Mouse (Mus musculus): ENCODE data around the gene Fgf13. TPM values are rescaled to one million over a fixed set of nuclear protein-coding genes. Genes with fewer than 3 reads are reported as not detected.

Fgf13 gene
- polyA plus RNA-seq, 1 experiment from 2014 or later: 20.5 TPM

- Histone ChIP-seq H3K27me3 (no peaks in the 10 kb centered on the region), H3K4me1 (replicated peaks) (no peaks in the 10 kb centered on the region), H3K9me3 (no peaks in the 10 kb centered on the region), H3K36me3 (no peaks in the 10 kb centered on the region), H3K9ac (replicated peaks) (no peak overlapping the region), H3K4me2 (no peak overlapping the region), H3K4me3 (replicated peaks) (no peak overlapping the region), H3K27ac (no peak overlapping the region)
- no peak for ATAC-seq (ENCODE audit: insufficient number of reproducible peaks, insufficient read depth, low FRiP score, low TSS enrichment, low read depth)
- WGBS: 57% methylated on average over 4 of the region's 4 CpGs
These were observed 385.5 kb downstream of the Fgf13 start for GRCm38 (mm10) chrX:59182323-59182722.

GRCm38 (mm10) chrX:59179627-59180026, 388.2 kb downstream of the Fgf13 start:
- Histone ChIP-seq H3K9me3 (no peaks in the 10 kb centered on the region), H3K27me3 (no peaks in the 10 kb centered on the region), H3K4me3 (replicated peaks) (no peak overlapping the region), H3K4me2 (no peak overlapping the region), H3K9ac (replicated peaks) (no peak overlapping the region), H3K4me1 (replicated peaks) (no peaks in the 10 kb centered on the region), H3K36me3 (no peaks in the 10 kb centered on the region), H3K27ac (no peak overlapping the region)
- ATAC-seq (ENCODE audit: insufficient number of reproducible peaks, insufficient read depth, low FRiP score, low TSS enrichment, low read depth): no peak
- WGBS: 79% methylated on average over 4 of the region's 4 CpGs

GRCm38 (mm10) chrX:59179081-59179596, 388.7 kb downstream of the Fgf13 start:
- Histone ChIP-seq H3K27me3 (no peaks in the 10 kb centered on the region), H3K9me3 (no peaks in the 10 kb centered on the region), H3K4me3 (replicated peaks) (no peak overlapping the region), H3K9ac (replicated peaks) (no peak overlapping the region), H3K4me2 (no peak overlapping the region), H3K27ac (no peak overlapping the region), H3K4me1 (replicated peaks) (no peaks in the 10 kb centered on the region), H3K36me3 (no peaks in the 10 kb centered on the region)
- peak; percentile 63; the same call in 1 of the 2 replicates for ATAC-seq (ENCODE audit: insufficient number of reproducible peaks, insufficient read depth, low FRiP score, low TSS enrichment, low read depth)
- WGBS: 17% methylated on average over 3 of the region's 3 CpGs

GRCm38 (mm10) chrX:59177653-59178052, 390.2 kb downstream of the Fgf13 start:
- no peaks in the 10 kb centered on the region for H3K27me3 ChIP-seq
- WGBS: 74% methylated on average over 3 of the region's 3 CpGs
- H3K4me2 ChIP-seq: no peak overlapping the region

GRCm38 (mm10) chrX:59172200-59172599, 395.7 kb downstream of the Fgf13 start:
- H3K27me3 ChIP-seq: no peaks in the 10 kb centered on the region
- no peaks in the 10 kb centered on the region for H3K9me3 ChIP-seq
- H3K4me1 ChIP-seq (replicated peaks): no peaks in the 10 kb centered on the region
- no peak overlapping the region for H3K4me3 ChIP-seq (replicated peaks)
- ATAC-seq (ENCODE audit: insufficient number of reproducible peaks, insufficient read depth, low FRiP score, low TSS enrichment, low read depth): no peak
- H3K4me2 ChIP-seq: no peak overlapping the region
- no peak overlapping the region for H3K9ac ChIP-seq (replicated peaks)
- no peaks in the 10 kb centered on the region for H3K36me3 ChIP-seq
- no peak overlapping the region for H3K27ac ChIP-seq
- WGBS: 3% methylated on average over 1 of the region's 1 CpGs

More at GRCm38 (mm10) chrX:59177653-59178052, 390.2 kb downstream of the Fgf13 start:
- Histone ChIP-seq H3K36me3 (no peaks in the 10 kb centered on the region), H3K9me3 (no peaks in the 10 kb centered on the region), H3K4me1 (replicated peaks) (no peaks in the 10 kb centered on the region), H3K9ac (replicated peaks) (no peak overlapping the region), H3K27ac (no peak overlapping the region), H3K4me3 (replicated peaks) (no peak overlapping the region)
- no peak for ATAC-seq (ENCODE audit: insufficient number of reproducible peaks, insufficient read depth, low FRiP score, low TSS enrichment, low read depth)

GRCm38 (mm10) chrX:59166763-59167162, 401.1 kb downstream of the Fgf13 start:
- Histone ChIP-seq H3K36me3 (no peaks in the 10 kb centered on the region), H3K27me3 (no peaks in the 10 kb centered on the region), H3K9me3 (no peaks in the 10 kb centered on the region), H3K9ac (replicated peaks) (no peak overlapping the region), H3K4me1 (replicated peaks) (no peaks in the 10 kb centered on the region), H3K4me2 (no peak overlapping the region), H3K27ac (no peak overlapping the region), H3K4me3 (replicated peaks) (no peak overlapping the region)
- ATAC-seq (ENCODE audit: insufficient number of reproducible peaks, insufficient read depth, low FRiP score, low TSS enrichment, low read depth): no peak
- 79% methylated on average over 2 of the region's 2 CpGs for WGBS

- WGBS: 66% methylated on average over 2 of the region's 2 CpGs
- Histone ChIP-seq H3K4me3 (replicated peaks) (no peak overlapping the region), H3K9me3 (no peaks in the 10 kb centered on the region), H3K27me3 (no peaks in the 10 kb centered on the region; the same call in 1 of the 2 replicates), H3K4me2 (no peak overlapping the region), H3K36me3 (no peaks in the 10 kb centered on the region), H3K27ac (no peak overlapping the region), H3K4me1 (replicated peaks) (no peaks in the 10 kb centered on the region), H3K9ac (replicated peaks) (no peak overlapping the region)
- ATAC-seq (ENCODE audit: insufficient number of reproducible peaks, insufficient read depth, low FRiP score, low TSS enrichment, low read depth): no peak
These were observed 425.9 kb downstream of the Fgf13 start for GRCm38 (mm10) chrX:59141947-59142346.

GRCm38 (mm10) chrX:59134928-59135361, 432.9 kb downstream of the Fgf13 start:
- no peaks in the 10 kb centered on the region for H3K4me1 ChIP-seq (replicated peaks)
- H3K9me3 ChIP-seq: no peaks in the 10 kb centered on the region
- peak overlapping the region; percentile 52 for H3K4me3 ChIP-seq (replicated peaks)
- WGBS: 11% methylated on average over 8 of the region's 8 CpGs
- H3K9ac ChIP-seq (replicated peaks): no peak overlapping the region
- peak; percentile 77 for ATAC-seq (ENCODE audit: insufficient number of reproducible peaks, insufficient read depth, low FRiP score, low TSS enrichment, low read depth)
- peaks cover 21% of the 10 kb centered on the region for H3K27me3 ChIP-seq
- H3K27ac ChIP-seq: no peak overlapping the region
- no peaks in the 10 kb centered on the region for H3K36me3 ChIP-seq
- H3K4me2 ChIP-seq: peak overlapping the region; percentile 64

GRCm38 (mm10) chrX:59134166-59134861, 433.6 kb downstream of the Fgf13 start:
- peaks cover 21% of the 10 kb centered on the region for H3K27me3 ChIP-seq
- peak overlapping the region; percentile 60 for H3K9ac ChIP-seq (replicated peaks)
- no peak overlapping the region for H3K27ac ChIP-seq
- WGBS: 19% methylated on average over 53 of the region's 75 CpGs
- ATAC-seq (ENCODE audit: insufficient number of reproducible peaks, insufficient read depth, low FRiP score, low TSS enrichment, low read depth): peak; percentile 71
- H3K4me1 ChIP-seq (replicated peaks): no peaks in the 10 kb centered on the region
- peak overlapping the region; percentile 64 for H3K4me2 ChIP-seq
- H3K36me3 ChIP-seq: no peaks in the 10 kb centered on the region
- H3K9me3 ChIP-seq: no peaks in the 10 kb centered on the region
- H3K4me3 ChIP-seq (replicated peaks): peak overlapping the region; percentile 52

GRCm38 (mm10) chrX:59133834-59134165, 434.1 kb downstream of the Fgf13 start:
- no peaks in the 10 kb centered on the region for H3K4me1 ChIP-seq (replicated peaks)
- H3K9ac ChIP-seq (replicated peaks): peak overlapping the region; percentile 60
- ATAC-seq (ENCODE audit: insufficient number of reproducible peaks, insufficient read depth, low FRiP score, low TSS enrichment, low read depth): 0 out of 2 replicates have a peak, but pooled peaks have one; percentile 4
- 13% methylated on average over 24 of the region's 24 CpGs for WGBS
- peak overlapping the region; percentile 64 for H3K4me2 ChIP-seq
- H3K4me3 ChIP-seq (replicated peaks): peak overlapping the region; percentile 52
- H3K27me3 ChIP-seq: peaks cover 21% of the 10 kb centered on the region
- H3K9me3 ChIP-seq: no peaks in the 10 kb centered on the region
- no peaks in the 10 kb centered on the region for H3K36me3 ChIP-seq
- no peak overlapping the region for H3K27ac ChIP-seq

- peak; percentile 58; the same call in 1 of the 2 replicates for ATAC-seq (ENCODE audit: insufficient number of reproducible peaks, insufficient read depth, low FRiP score, low TSS enrichment, low read depth)
These were observed 434.5 kb downstream of the Fgf13 start for GRCm38 (mm10) chrX:59133416-59133815.

GRCm38 (mm10) chrX:59126637-59127036, 441.2 kb downstream of the Fgf13 start:
- H3K36me3 ChIP-seq: no peaks in the 10 kb centered on the region
- H3K9ac ChIP-seq (replicated peaks): no peak overlapping the region
- 74% methylated on average over 4 of the region's 4 CpGs for WGBS
- ATAC-seq (ENCODE audit: insufficient number of reproducible peaks, insufficient read depth, low FRiP score, low TSS enrichment, low read depth): no peak
- H3K27ac ChIP-seq: no peak overlapping the region
- H3K4me2 ChIP-seq: no peak overlapping the region
- H3K27me3 ChIP-seq: no peaks in the 10 kb centered on the region
- no peak overlapping the region for H3K4me3 ChIP-seq (replicated peaks)
- H3K9me3 ChIP-seq: no peaks in the 10 kb centered on the region
- no peaks in the 10 kb centered on the region for H3K4me1 ChIP-seq (replicated peaks)

More at GRCm38 (mm10) chrX:59133416-59133815, 434.5 kb downstream of the Fgf13 start:
- no peak overlapping the region for H3K9ac ChIP-seq (replicated peaks)
- WGBS: 26% methylated on average over 10 of the region's 10 CpGs
- H3K9me3 ChIP-seq: no peaks in the 10 kb centered on the region
- no peak overlapping the region for H3K27ac ChIP-seq
- peak overlapping the region; percentile 64 for H3K4me2 ChIP-seq
- peaks cover 21% of the 10 kb centered on the region for H3K27me3 ChIP-seq
- H3K36me3 ChIP-seq: no peaks in the 10 kb centered on the region
- peak overlapping the region; percentile 52 for H3K4me3 ChIP-seq (replicated peaks)
- no peaks in the 10 kb centered on the region for H3K4me1 ChIP-seq (replicated peaks)
